Mouse (Mus musculus) stomach, embryonic 16.5 days (tissue): ENCODE measurements around the gene Gpc6. TPM values are rescaled to one million over a fixed set of nuclear protein-coding genes. Genes with fewer than 3 reads are reported as not detected.

ENCODE experiments used
- ATAC-seq: fragments of 200-750 bp; cut with Nextera tagmentation; 2 replicates; pipeline ENCODE4 v1.8.0; 2017; ENCODE audit warnings: moderate number of reproducible peaks, moderate TSS enrichment; ENCODE audit not compliant: insufficient read depth, low FRiP score
- H3K27ac ChIP-seq: fragments of 300-500 bp; sonication (generic); 2 replicates; pipeline ENCODE4 v1.5.1; 2014; ENCODE audit warnings: low read length
- H3K27me3 ChIP-seq: fragments of 300-500 bp; sonication (generic); 2 replicates; pipeline ENCODE4 v1.6.1; 2014; ENCODE audit warnings: low read length, control low read depth, mixed read lengths; ENCODE audit not compliant: control insufficient read depth, insufficient read depth
- H3K36me3 ChIP-seq: fragments of 300-500 bp; sonication (generic); 2 replicates; pipeline ENCODE4 v1.6.1; 2014; ENCODE audit warnings: low read length; ENCODE audit not compliant: control insufficient read depth, insufficient read depth
- H3K4me1 ChIP-seq: fragments of 300-500 bp; sonication (generic); 2 replicates; pipeline ENCODE4 v1.6.1; 2014; ENCODE audit warnings: low read length, control low read depth, mixed read lengths; ENCODE audit not compliant: control insufficient read depth, insufficient read depth
- H3K4me2 ChIP-seq: fragments of 300-500 bp; sonication (generic); 2 replicates; pipeline ENCODE4 v1.6.1; 2014; ENCODE audit warnings: low read depth, low read length, mixed read lengths
- H3K4me3 ChIP-seq: fragments of 300-500 bp; sonication (generic); replicated peaks from 2 replicates; pipeline ENCODE4 v1.5.1; 2014; ENCODE audit warnings: mild to moderate bottlenecking, low read length
- H3K9ac ChIP-seq: fragments of 300-500 bp; sonication (generic); 2 replicates; pipeline ENCODE4 v1.6.1; 2014; ENCODE audit warnings: low read length
- H3K9me3 ChIP-seq: fragments of 300-500 bp; sonication (generic); replicated peaks from 2 replicates; pipeline ENCODE4 v1.6.1; 2016; ENCODE audit warnings: low read length, control low read depth; ENCODE audit not compliant: control insufficient read depth
- WGBS: fragments of 180-500 bp; shearing (Covaris S2); extraction: QIAGEN DNeasy Blood & Tissue Kit; methylation state at CpG from one replicate; pipeline ENCODE4 v1.1.7; 2014; 5-methylcytosine and 5-hydroxymethylcytosine counted together
- polyA plus RNA-seq: library from polyadenylated mRNA; unstranded; fragments of >200 nt; fragmentation: Nextera tagmentation; extraction: Ambion mirVana; gene quantifications from 2 replicates; pipeline ENCODE4 v1.2.1, GENCODE M21; 2015

Gene Gpc6
- polyA plus RNA-seq, 1 experiment from 2014 or later, result 46.7 TPM

DNA sequence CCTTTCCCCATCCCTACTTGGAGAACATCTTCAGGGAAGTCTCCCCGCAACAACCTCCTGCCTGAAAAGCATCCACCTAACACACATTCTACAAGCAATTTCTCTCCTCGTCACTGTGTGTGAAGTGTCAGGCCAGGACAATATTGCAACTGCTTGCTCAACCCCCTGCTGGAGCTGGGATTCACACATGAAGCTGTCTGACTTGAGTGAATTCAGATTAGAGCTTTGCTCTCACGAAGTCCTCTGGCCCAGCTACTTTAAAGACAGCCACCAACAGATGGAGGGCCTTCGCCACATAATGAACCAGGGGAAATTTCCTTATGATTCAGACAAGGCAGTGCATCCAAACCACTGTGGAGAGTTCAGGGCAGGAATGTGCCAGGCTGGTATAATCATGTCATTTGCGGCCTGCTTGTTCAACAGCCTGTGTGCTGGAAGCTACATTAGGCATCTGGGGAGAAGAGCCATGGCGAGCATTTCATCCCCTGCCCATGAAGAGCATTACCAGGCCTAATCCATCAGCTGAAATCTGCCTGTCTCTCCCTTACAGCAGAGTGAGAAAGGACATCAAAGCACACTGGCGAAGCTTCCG lies 858.7 kb downstream of the Gpc6 start:
- Histone ChIP-seq H3K27me3 (no peaks in the 10 kb centered on the region), H3K4me1 (no peaks in the 10 kb centered on the region), H3K9me3 (no peaks in the 10 kb centered on the region), H3K9ac (no peak overlapping the region), H3K4me3 (no peak overlapping the region), H3K36me3 (no peaks in the 10 kb centered on the region), H3K4me2 (no peak overlapping the region), H3K27ac (no peak overlapping the region)
- no peak for ATAC-seq
- 84% methylated on average over 8 of the region's 8 CpGs for WGBS

DNA sequence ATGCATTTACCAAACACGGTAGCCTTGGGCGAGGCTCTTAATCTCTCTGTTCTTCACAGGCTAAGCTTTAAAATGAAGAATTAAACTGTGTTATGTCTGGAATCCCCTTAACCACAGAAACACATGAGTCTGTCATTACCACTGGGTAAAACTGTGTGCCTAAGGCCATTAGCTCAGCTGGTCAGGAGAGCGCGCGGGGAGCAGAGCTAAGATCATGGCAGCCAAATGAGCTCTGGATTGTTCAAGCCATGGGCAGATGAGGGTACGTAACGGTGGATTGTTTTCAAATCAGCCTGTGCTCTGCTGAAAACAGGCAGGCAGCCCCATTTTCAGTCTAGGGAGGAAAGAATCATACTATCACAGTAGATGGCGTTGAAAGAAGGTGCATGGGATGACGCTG lies 859.8 kb downstream of the Gpc6 start:
- H3K9ac ChIP-seq, result no peak overlapping the region
- 91% methylated on average over 9 of the region's 9 CpGs for WGBS
- H3K27me3 ChIP-seq, result no peaks in the 10 kb centered on the region
- no peaks in the 10 kb centered on the region for H3K9me3 ChIP-seq
- ATAC-seq, result no peak
- no peak overlapping the region for H3K27ac ChIP-seq
- H3K4me2 ChIP-seq, result no peak overlapping the region
- no peak overlapping the region for H3K4me3 ChIP-seq
- no peaks in the 10 kb centered on the region for H3K4me1 ChIP-seq
- no peaks in the 10 kb centered on the region for H3K36me3 ChIP-seq

DNA sequence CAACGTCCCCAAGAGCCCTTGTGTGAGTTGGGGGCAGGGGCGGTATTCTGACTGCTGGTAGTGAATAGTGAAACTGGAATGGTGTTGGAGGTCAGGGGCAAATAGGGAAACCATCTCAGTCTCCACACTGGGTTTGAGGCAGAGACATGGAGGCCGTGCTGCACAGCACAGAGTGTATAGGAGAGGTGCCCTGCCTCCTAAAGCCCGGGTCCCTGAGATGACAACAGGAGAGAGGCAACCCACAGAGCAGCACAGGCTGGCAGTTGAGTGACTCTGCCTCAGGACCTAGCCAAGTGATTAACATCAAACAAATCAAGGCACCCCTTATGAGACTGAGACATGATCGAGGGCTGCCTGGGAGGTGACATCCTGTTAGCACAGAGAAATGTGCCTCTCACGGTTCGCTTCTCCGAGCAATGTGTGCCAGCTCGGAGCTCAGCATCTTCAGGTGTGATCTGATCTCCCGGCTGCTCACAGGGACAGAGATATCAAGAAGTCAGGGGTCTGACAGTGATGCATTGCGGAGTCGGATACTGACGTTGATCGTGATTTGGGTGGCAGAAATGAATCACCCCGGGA lies 860.5 kb downstream of the Gpc6 start:
- H3K4me1 ChIP-seq, result no peaks in the 10 kb centered on the region
- no peak overlapping the region for H3K4me2 ChIP-seq
- ATAC-seq, result no peak
- no peaks in the 10 kb centered on the region for H3K36me3 ChIP-seq
- WGBS, result 78% methylated on average over 15 of the region's 15 CpGs
- no peaks in the 10 kb centered on the region for H3K27me3 ChIP-seq
- H3K4me3 ChIP-seq, result no peak overlapping the region
- H3K9me3 ChIP-seq, result no peaks in the 10 kb centered on the region
- H3K27ac ChIP-seq, result no peak overlapping the region
- no peak overlapping the region for H3K9ac ChIP-seq

DNA sequence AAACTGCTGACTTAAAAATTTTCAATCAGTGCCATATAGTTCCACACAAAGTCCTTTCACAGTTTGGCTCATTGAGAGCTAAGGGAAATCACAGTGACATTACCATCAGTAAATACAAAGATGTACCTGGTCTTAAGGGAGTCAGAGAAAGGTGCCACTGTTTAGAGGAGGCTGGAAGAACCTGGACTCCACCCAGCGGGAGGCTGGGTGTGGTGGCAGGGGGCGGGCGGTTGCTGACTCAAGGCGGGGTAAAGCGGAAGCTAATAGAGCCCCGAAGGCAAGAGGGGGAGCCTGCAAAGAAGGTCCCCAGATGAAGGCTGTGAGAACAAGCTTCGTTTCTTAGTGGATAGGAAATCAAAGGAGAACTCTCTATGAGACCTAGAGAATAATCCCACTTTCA lies 861.5 kb downstream of the Gpc6 start:
- H3K27ac ChIP-seq, result no peak overlapping the region
- H3K9me3 ChIP-seq, result no peaks in the 10 kb centered on the region
- peak overlapping the region; percentile 2; the same call in 1 of the 2 replicates for H3K4me3 ChIP-seq
- no peak for ATAC-seq
- 57% methylated on average over 7 of the region's 7 CpGs for WGBS
- H3K4me2 ChIP-seq, result 0 out of 2 replicates have a peak overlapping the region, but pooled peaks have one; percentile 1
- no peaks in the 10 kb centered on the region for H3K36me3 ChIP-seq
- H3K4me1 ChIP-seq, result no peaks in the 10 kb centered on the region
- no peaks in the 10 kb centered on the region for H3K27me3 ChIP-seq
- H3K9ac ChIP-seq, result no peak overlapping the region

DNA sequence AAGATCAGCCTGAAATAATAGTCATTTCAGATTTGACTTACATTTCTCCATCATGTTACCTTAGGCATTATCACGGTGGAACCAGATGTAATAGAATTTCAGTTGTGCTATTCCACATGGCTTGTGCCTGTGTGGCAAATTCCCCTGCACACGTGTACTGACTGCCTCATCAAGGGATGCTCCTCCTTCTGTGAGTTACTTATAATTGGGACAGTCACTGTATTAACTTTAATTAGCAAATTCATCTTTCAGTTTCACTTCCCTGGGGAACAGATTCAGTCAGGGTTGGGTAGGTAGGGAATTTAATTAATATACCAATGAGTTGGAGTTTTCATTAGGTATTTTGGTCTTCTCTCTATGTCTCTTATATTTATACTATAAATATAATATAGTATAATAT lies 869.8 kb downstream of the Gpc6 start:
- Histone ChIP-seq H3K9me3 (no peaks in the 10 kb centered on the region), H3K4me2 (no peak overlapping the region), H3K9ac (no peak overlapping the region), H3K27me3 (no peaks in the 10 kb centered on the region), H3K4me1 (no peaks in the 10 kb centered on the region), H3K27ac (no peak overlapping the region), H3K4me3 (no peak overlapping the region), H3K36me3 (no peaks in the 10 kb centered on the region)
- 86% methylated on average over 2 of the region's 2 CpGs for WGBS
- ATAC-seq, result no peak

DNA sequence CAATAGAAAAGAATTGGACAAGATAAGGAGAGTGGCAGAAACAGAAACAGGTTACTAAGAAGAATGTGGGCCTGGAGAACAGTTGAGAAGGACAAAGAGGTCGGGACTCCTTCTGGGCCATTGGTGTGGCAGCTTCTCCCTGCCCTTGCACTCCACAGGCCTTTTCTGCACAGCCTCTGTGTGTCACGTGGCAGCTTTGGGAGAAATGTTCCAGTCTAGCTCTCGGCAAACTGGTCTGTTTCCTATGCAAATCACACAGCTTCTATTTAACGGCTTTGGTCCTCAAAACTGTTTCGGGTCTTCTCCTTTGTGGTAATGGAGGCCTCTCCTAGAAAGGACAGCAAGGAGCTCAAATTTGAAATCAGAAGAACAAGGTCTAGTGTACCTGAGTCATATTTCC lies 871.5 kb downstream of the Gpc6 start:
- Histone ChIP-seq H3K27me3 (no peaks in the 10 kb centered on the region), H3K4me2 (no peak overlapping the region), H3K36me3 (no peaks in the 10 kb centered on the region), H3K4me1 (no peaks in the 10 kb centered on the region), H3K4me3 (no peak overlapping the region), H3K27ac (no peak overlapping the region), H3K9me3 (no peaks in the 10 kb centered on the region), H3K9ac (no peak overlapping the region)
- no peak for ATAC-seq
- WGBS, result 81% methylated on average over 5 of the region's 5 CpGs

DNA sequence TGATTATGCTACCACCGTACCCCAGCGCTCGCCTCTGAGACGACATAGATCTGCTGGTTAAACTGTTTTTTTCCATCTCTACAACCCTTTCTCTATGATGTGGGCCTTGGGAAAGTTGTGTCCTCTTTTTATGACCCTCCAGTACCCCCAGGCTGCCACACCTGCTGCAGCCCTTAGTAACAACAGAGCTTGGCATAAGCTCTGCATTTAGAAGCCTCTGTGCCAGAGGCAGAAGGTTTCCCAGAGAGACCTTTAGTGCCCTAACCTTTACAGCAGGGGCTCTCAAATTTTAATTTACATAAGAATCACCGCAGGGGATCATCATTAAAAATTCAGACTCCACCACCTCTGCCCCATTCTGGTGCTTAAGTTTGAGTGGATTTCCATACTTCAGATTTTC lies 875.3 kb downstream of the Gpc6 start:
- no peaks in the 10 kb centered on the region for H3K36me3 ChIP-seq
- H3K4me3 ChIP-seq, result no peak overlapping the region
- H3K27ac ChIP-seq, result no peak overlapping the region
- no peaks in the 10 kb centered on the region for H3K4me1 ChIP-seq
- H3K9me3 ChIP-seq, result no peaks in the 10 kb centered on the region
- no peak overlapping the region for H3K9ac ChIP-seq
- H3K4me2 ChIP-seq, result no peak overlapping the region
- ATAC-seq, result no peak
- H3K27me3 ChIP-seq, result no peaks in the 10 kb centered on the region
- 93% methylated on average over 5 of the region's 5 CpGs for WGBS

DNA sequence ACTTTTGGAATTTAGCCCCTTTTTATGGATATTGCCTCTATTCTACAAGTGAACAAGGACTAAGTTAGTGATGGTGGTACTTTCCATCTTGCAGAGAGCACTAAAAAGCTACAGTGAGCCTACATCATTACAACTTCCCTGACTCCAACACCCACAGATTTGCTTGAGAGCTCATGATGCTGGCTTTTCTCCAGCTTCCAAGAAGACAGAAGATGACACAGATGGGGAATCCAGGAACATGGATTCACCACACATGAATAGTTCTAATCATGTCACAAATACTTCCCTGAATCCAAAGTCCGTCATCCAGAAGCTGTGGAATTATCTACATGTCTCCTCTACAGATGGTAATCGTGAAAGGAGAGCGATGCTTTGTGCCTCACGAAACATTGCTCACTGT lies 882.7 kb downstream of the Gpc6 start:
- Histone ChIP-seq H3K36me3 (no peaks in the 10 kb centered on the region), H3K4me1 (no peaks in the 10 kb centered on the region), H3K4me3 (no peak overlapping the region), H3K9me3 (no peaks in the 10 kb centered on the region), H3K27me3 (no peaks in the 10 kb centered on the region), H3K4me2 (no peak overlapping the region), H3K9ac (no peak overlapping the region), H3K27ac (no peak overlapping the region)
- no peak for ATAC-seq
- WGBS, result 89% methylated on average over 4 of the region's 4 CpGs

DNA sequence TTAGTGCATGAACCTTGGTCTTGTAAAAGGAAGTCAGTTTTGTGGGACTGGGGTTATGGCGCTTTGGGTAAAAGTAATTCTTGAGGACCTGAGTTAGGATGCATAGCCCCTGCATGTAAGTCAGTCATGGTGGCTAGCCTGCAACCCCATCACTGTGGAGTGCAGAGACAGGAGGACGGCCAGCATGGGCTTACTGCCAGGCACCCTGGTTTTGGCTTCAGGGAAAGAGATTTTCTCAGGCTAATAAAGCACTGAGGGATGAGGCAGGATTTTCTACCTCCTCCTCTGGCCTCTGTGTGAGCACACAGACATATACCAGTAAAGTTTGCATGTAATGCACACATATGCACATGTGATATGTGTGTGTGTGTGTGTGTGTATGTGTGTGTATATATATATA lies 883.2 kb downstream of the Gpc6 start:
- no peak for ATAC-seq
- no peaks in the 10 kb centered on the region for H3K27me3 ChIP-seq
- H3K4me2 ChIP-seq, result no peak overlapping the region

More for the DNA sequence above, 883.2 kb downstream of the Gpc6 start:
- no peak overlapping the region for H3K27ac ChIP-seq
- H3K9ac ChIP-seq, result no peak overlapping the region
- 81% methylated on average over 2 of the region's 2 CpGs for WGBS
- no peaks in the 10 kb centered on the region for H3K4me1 ChIP-seq
- H3K4me3 ChIP-seq, result no peak overlapping the region
- H3K9me3 ChIP-seq, result no peaks in the 10 kb centered on the region
- H3K36me3 ChIP-seq, result no peaks in the 10 kb centered on the region
